Mouse (Mus musculus) macrophage (primary cell): ENCODE measurements around the gene Atp6v1g1. TPM values are rescaled to one million over a fixed set of nuclear protein-coding genes. Genes with fewer than 3 reads are reported as not detected.
A peak's percentile ranks its signal among the peaks of the same experiment; 100 is the strongest.

Experiments
- H3K27ac ChIP-seq: fragments of 350-480 bp; formaldehyde crosslinking; 2 replicates; pipeline ENCODE4 v1.9.0; 2021
- H3K36me3 ChIP-seq: fragments of 350-480 bp; formaldehyde crosslinking; 2 replicates; pipeline ENCODE4 v1.9.0; 2021; ENCODE audit errors: inconsistent target
- H3K4me3 ChIP-seq: fragments of 350-480 bp; formaldehyde crosslinking; 2 replicates; pipeline ENCODE4 v1.9.0; 2021; ENCODE audit errors: inconsistent target
- H3K79me2 ChIP-seq: fragments of 350-480 bp; formaldehyde crosslinking; 2 replicates; pipeline ENCODE4 v1.9.0; 2021; ENCODE audit errors: inconsistent target
- WGBS: methylation state at CpG from one replicate; pipeline ENCODE4 v1.1.7; 2026; ENCODE audit warnings: inconsistent platforms; ENCODE audit not compliant: missing documents; 5-methylcytosine and 5-hydroxymethylcytosine counted together
- polyA plus RNA-seq: library from polyadenylated mRNA; stranded (reverse); fragments of 250-400 nt; gene quantifications from 3 replicates; pipeline ENCODE4 v1.2.4, GENCODE M21; 2018; ENCODE audit warnings: inconsistent platforms

The Atp6v1g1 gene
- polyA plus RNA-seq, 1 experiment from 2014 or later: 355 TPM

DNA sequence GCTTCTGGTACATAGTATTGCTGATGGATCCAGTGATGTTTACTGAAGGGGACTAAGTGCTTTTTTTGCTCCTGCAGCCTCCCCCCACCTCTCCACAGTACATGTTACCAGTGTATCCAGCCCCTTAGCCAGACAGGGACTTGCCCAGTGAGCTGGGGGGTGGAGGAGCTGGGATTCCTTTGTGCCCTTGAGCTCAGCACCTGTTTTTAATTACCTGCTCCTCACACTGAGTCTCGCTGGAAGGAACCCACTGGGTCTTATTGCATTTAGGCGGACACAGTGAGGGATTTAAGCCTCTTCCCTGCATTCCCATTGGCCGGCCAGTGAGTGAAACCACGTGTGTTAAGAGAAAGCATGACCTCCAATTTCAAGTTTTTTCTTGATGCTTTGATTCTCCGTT is 38.0 kb downstream of the Atp6v1g1 start:
- Histone ChIP-seq H3K79me2 (no peaks in the 10 kb centered on the region), H3K27ac (no peak overlapping the region), H3K36me3 (peaks cover 69% of the 10 kb centered on the region), H3K4me3 (no peak overlapping the region)
- WGBS: 92% methylated on average over 5 of the region's 5 CpGs

DNA sequence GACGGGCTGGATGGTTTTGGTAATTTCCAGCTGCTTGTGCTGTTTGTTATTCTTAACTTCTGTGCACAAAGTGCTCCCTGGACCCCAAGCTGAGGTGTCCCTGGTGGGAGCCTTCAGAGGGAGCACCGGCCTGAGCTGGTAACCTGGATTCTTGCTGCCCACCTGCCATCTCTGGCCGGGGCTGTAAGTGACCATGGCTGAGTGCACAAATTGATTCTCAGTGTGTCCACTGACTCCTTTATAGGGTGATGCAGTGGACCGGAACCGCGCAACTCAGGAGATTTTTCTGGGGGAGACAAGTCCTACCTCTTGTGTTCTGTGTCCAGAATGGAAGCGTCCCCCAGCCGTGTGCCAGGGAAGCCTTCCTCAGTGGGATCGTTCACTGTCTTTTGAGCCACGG is 40.6 kb downstream of the Atp6v1g1 start:
- Histone ChIP-seq H3K4me3 (no peak overlapping the region), H3K79me2 (no peaks in the 10 kb centered on the region), H3K36me3 (peaks cover 49% of the 10 kb centered on the region), H3K27ac (no peak overlapping the region)
- WGBS: 96% methylated on average over 10 of the region's 10 CpGs

GRCm38 (mm10) chr4:63586240-63586639 is 41.7 kb downstream of the Atp6v1g1 start:
- Histone ChIP-seq H3K27ac (no peak overlapping the region), H3K36me3 (peaks cover 39% of the 10 kb centered on the region), H3K4me3 (no peak overlapping the region), H3K79me2 (no peaks in the 10 kb centered on the region)
- whole genome bisulfite sequencing: 73% methylated on average over 2 of the region's 2 CpGs

GRCm38 (mm10) chr4:63589987-63590386 is 45.4 kb downstream of the Atp6v1g1 start:
- 5% methylated on average over 7 of the region's 7 CpGs for WGBS
- Histone ChIP-seq H3K4me3 (no peak overlapping the region), H3K27ac (0 out of 2 replicates have a peak overlapping the region, but pooled peaks have one; percentile 8)

DNA sequence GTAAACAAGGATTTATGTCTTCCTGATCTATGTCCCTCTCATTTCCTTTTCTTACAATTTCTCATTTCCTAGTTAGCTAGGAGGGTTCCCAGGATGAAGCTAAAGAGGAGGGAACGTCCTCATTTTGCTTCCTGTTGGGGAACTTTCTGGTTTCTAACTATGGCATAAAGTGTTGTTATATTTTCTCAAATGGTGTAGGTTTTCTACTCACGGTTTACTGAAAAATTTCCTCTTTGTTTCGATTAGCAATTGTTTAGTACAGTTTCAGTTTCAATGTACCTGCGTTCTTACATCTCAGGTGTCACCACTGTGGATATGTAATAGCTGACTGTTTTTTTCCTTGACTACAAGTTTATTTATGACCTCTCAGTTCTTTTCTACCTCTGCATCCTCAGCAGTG is 46.0 kb downstream of the Atp6v1g1 start:
- Histone ChIP-seq H3K4me3 (no peak overlapping the region), H3K79me2 (no peaks in the 10 kb centered on the region), H3K36me3 (peaks cover under 1% of the 10 kb centered on the region; the same call in 1 of the 2 replicates), H3K27ac (0 out of 2 replicates have a peak overlapping the region, but pooled peaks have one; percentile 8)
- WGBS: 10% methylated on average over 4 of the region's 4 CpGs

More at GRCm38 (mm10) chr4:63589987-63590386, 45.4 kb downstream of the Atp6v1g1 start:
- no peaks in the 10 kb centered on the region for H3K79me2 ChIP-seq
- peaks cover 5% of the 10 kb centered on the region; the same call in 1 of the 2 replicates for H3K36me3 ChIP-seq

DNA sequence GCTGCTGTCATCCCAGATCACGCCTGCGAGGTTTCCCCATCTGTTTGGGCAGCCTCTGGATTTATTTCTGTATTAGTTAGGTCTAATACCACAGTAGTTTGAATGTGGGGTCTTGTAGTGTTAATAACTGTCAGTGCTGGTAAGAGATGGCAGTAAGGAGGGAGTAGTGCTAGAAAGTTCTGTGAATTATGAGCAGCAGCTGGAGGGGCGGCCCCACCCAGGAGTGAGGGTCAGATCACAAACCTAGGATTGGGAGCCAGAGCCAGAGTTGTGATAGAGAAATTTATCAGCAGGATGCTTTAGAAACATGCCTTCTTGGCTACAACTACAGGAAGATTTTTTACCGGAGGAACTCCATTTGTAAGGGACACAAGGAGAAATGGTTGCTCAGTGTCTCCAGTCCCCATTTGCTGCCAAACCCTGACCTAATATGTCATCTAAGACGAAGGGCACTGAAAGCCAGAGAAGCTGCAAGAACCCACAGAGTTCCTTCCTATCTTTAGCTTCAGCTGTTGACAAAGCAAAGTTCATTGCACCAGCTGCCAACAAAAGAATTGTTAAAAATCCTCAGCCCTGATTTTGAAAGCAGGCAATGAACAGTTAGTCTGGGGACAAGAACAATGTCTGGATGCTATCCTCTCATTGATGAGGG is 50.0 kb downstream of the Atp6v1g1 start:
- no peaks in the 10 kb centered on the region for H3K79me2 ChIP-seq
- H3K27ac ChIP-seq: peak overlapping the region; percentile 15
- WGBS: 61% methylated on average over 5 of the region's 5 CpGs
- no peaks in the 10 kb centered on the region for H3K36me3 ChIP-seq
- no peak overlapping the region for H3K4me3 ChIP-seq

- no peak overlapping the region for H3K27ac ChIP-seq
Observed at GRCm38 (mm10) chr4:63595259-63595658, 50.7 kb downstream of the Atp6v1g1 start.

GRCm38 (mm10) chr4:63596010-63596409 is 51.4 kb downstream of the Atp6v1g1 start:
- Histone ChIP-seq H3K4me3 (no peak overlapping the region), H3K79me2 (no peaks in the 10 kb centered on the region), H3K36me3 (no peaks in the 10 kb centered on the region), H3K27ac (no peak overlapping the region)
- 96% methylated on average over 4 of the region's 4 CpGs for WGBS

More at GRCm38 (mm10) chr4:63595259-63595658, 50.7 kb downstream of the Atp6v1g1 start:
- Histone ChIP-seq H3K36me3 (no peaks in the 10 kb centered on the region), H3K4me3 (no peak overlapping the region), H3K79me2 (no peaks in the 10 kb centered on the region)
- 29% methylated on average over 10 of the region's 10 CpGs for WGBS

Other genes starting within 250 kb of the Atp6v1g1 start
- 0.36 to 0.41 TPM in 2 of 3 replicates, not detected in the other for gene Orm1, start 200.2 kb upstream of the Atp6v1g1 start, polyA plus RNA-seq
- gene Orm3, start 188.6 kb upstream of the Atp6v1g1 start, polyA plus RNA-seq: not detected in 3 replicates
- gene Orm2, start 182.3 kb upstream of the Atp6v1g1 start, polyA plus RNA-seq: not detected in 3 replicates
- 14.8 to 23.1 TPM (median 20.8 TPM) in 3 replicates for gene Akna, start 141.4 kb upstream of the Atp6v1g1 start, polyA plus RNA-seq
- gene Whrn, start 48.8 kb upstream of the Atp6v1g1 start, polyA plus RNA-seq: 0.07 to 0.50 TPM (median 0.48 TPM) in 3 replicates
- 19.7 to 29.5 TPM (median 23.1 TPM) in 3 replicates for gene Tmem268, start 14.0 kb downstream of the Atp6v1g1 start, polyA plus RNA-seq
- not detected in 3 replicates for gene Gm11213, start 60.5 kb downstream of the Atp6v1g1 start, polyA plus RNA-seq
- gene Tex48, start 77.7 kb downstream of the Atp6v1g1 start, polyA plus RNA-seq: not detected in 3 replicates
- not detected in 3 replicates for gene Gm11214, start 118.6 kb downstream of the Atp6v1g1 start, polyA plus RNA-seq
- gene Tnfsf15, start 200.3 kb downstream of the Atp6v1g1 start, polyA plus RNA-seq: 0.41 to 2.6 TPM (median 0.95 TPM) in 3 replicates